Mouse (Mus musculus): Measurements from ENCODE around the gene Polr2l. TPM values are rescaled to one million over a fixed set of nuclear protein-coding genes. Genes with fewer than 3 reads are reported as not detected.

The Polr2l gene
- polyA plus RNA-seq, 1 experiment, result 62.3 TPM

GRCm38 (mm10) chr7:141464603-141465201 is 10.2 kb downstream of the Polr2l start:
- Histone ChIP-seq H3K27me3 (ENCODE audit: control insufficient read depth, insufficient read depth, low read length) (no peaks in the 10 kb centered on the region), H3K27ac (ENCODE audit: insufficient read depth, low read length) (no peak overlapping the region), H3K4me1 (ENCODE audit: control insufficient read depth, insufficient read depth, low read length) (peaks cover 41% of the 10 kb centered on the region), H3K4me3 (replicated peaks; ENCODE audit: insufficient read depth, low read depth, low read length) (no peak overlapping the region)
- no peak for TF ChIP-seq POLR2A (IDR thresholded peaks at IDR 0.05; ENCODE audit: borderline replicate concordance, insufficient read depth, low read length)
- TF ChIP-seq CTCF (IDR thresholded peaks at IDR 0.05; ENCODE audit: borderline replicate concordance, insufficient read depth, low read depth, low read length), result no peak
- 33% methylated on average over 38 of the region's 38 CpGs for WGBS
- no peak for DNase-seq

GRCm38 (mm10) chr7:141463824-141464602 is 10.9 kb downstream of the Polr2l start:
- no peak overlapping the region for H3K27ac ChIP-seq (ENCODE audit: insufficient read depth, low read length)
- TF ChIP-seq CTCF (IDR thresholded peaks at IDR 0.05; ENCODE audit: borderline replicate concordance, insufficient read depth, low read depth, low read length) (no peak), POLR2A (IDR thresholded peaks at IDR 0.05; ENCODE audit: borderline replicate concordance, insufficient read depth, low read length) (no peak)
- peaks cover 44% of the 10 kb centered on the region for H3K4me1 ChIP-seq (ENCODE audit: control insufficient read depth, insufficient read depth, low read length)
- no peaks in the 10 kb centered on the region for H3K27me3 ChIP-seq (ENCODE audit: control insufficient read depth, insufficient read depth, low read length)
- no peak overlapping the region for H3K4me3 ChIP-seq (replicated peaks; ENCODE audit: insufficient read depth, low read depth, low read length)
- DNase-seq, result no peak
- 71% methylated on average over 12 of the region's 12 CpGs for WGBS

- Histone ChIP-seq H3K27ac (ENCODE audit: insufficient read depth, low read length) (no peak overlapping the region), H3K27me3 (ENCODE audit: control insufficient read depth, insufficient read depth, low read length) (no peaks in the 10 kb centered on the region), H3K4me3 (replicated peaks; ENCODE audit: insufficient read depth, low read depth, low read length) (peak overlapping the region; percentile 32), H3K4me1 (ENCODE audit: control insufficient read depth, insufficient read depth, low read length) (peaks cover 50% of the 10 kb centered on the region)
- DNase-seq, result no peak
- TF ChIP-seq POLR2A (IDR thresholded peaks at IDR 0.05; ENCODE audit: borderline replicate concordance, insufficient read depth, low read length) (no peak), CTCF (IDR thresholded peaks at IDR 0.05; ENCODE audit: borderline replicate concordance, insufficient read depth, low read depth, low read length) (no peak)
- 37% methylated on average over 5 of the region's 5 CpGs for WGBS
These were observed 12.6 kb downstream of the Polr2l start for GRCm38 (mm10) chr7:141462333-141462821.

- Histone ChIP-seq H3K27me3 (ENCODE audit: control insufficient read depth, insufficient read depth, low read length) (no peaks in the 10 kb centered on the region), H3K27ac (ENCODE audit: insufficient read depth, low read length) (no peak overlapping the region), H3K4me1 (ENCODE audit: control insufficient read depth, insufficient read depth, low read length) (peaks cover 53% of the 10 kb centered on the region), H3K4me3 (replicated peaks; ENCODE audit: insufficient read depth, low read depth, low read length) (peak overlapping the region; percentile 32)
- 4% methylated on average over 53 of the region's 59 CpGs for WGBS
- TF ChIP-seq POLR2A (IDR thresholded peaks at IDR 0.05; ENCODE audit: borderline replicate concordance, insufficient read depth, low read length), result no peak
- no peak for TF ChIP-seq CTCF (IDR thresholded peaks at IDR 0.05; ENCODE audit: borderline replicate concordance, insufficient read depth, low read depth, low read length)
- no peak for DNase-seq
These were observed 13.2 kb downstream of the Polr2l start for GRCm38 (mm10) chr7:141461521-141462332.

GRCm38 (mm10) chr7:141460391-141461113 is 14.4 kb downstream of the Polr2l start, which contains the start of gene Cracr2b:
TSS of gene Cracr2b (plus strand) at chr7:141461094.
- WGBS, result 68% methylated on average over 15 of the region's 15 CpGs
- DNase-seq, result peak in 1 of 2 experiments; percentile 47
- Histone ChIP-seq H3K4me1 (ENCODE audit: control insufficient read depth, insufficient read depth, low read length) (peaks cover 58% of the 10 kb centered on the region), H3K27me3 (ENCODE audit: control insufficient read depth, insufficient read depth, low read length) (no peaks in the 10 kb centered on the region), H3K27ac (ENCODE audit: insufficient read depth, low read length) (peak within 1 kb of the TSS; percentile 49; the same call in 1 of the 2 replicates), H3K4me3 (replicated peaks; ENCODE audit: insufficient read depth, low read depth, low read length) (peak within 1 kb of the TSS; percentile 32)
- TF ChIP-seq POLR2A (IDR thresholded peaks at IDR 0.05; ENCODE audit: borderline replicate concordance, insufficient read depth, low read length) (no peak), CTCF (IDR thresholded peaks at IDR 0.05; ENCODE audit: borderline replicate concordance, insufficient read depth, low read depth, low read length) (no peak)

- Histone ChIP-seq H3K27me3 (ENCODE audit: control insufficient read depth, insufficient read depth, low read length) (no peaks in the 10 kb centered on the region), H3K4me3 (replicated peaks; ENCODE audit: insufficient read depth, low read depth, low read length) (no peak overlapping the region), H3K4me1 (ENCODE audit: control insufficient read depth, insufficient read depth, low read length) (peaks cover 58% of the 10 kb centered on the region), H3K27ac (ENCODE audit: insufficient read depth, low read length) (peak overlapping the region; percentile 49; the same call in 1 of the 2 replicates)
- no peak for TF ChIP-seq CTCF (IDR thresholded peaks at IDR 0.05; ENCODE audit: borderline replicate concordance, insufficient read depth, low read depth, low read length)
- no peak for TF ChIP-seq POLR2A (IDR thresholded peaks at IDR 0.05; ENCODE audit: borderline replicate concordance, insufficient read depth, low read length)
- WGBS, result 43% methylated on average over 5 of the region's 5 CpGs
- DNase-seq, result no peak
These were observed 14.9 kb downstream of the Polr2l start for GRCm38 (mm10) chr7:141460001-141460390.

GRCm38 (mm10) chr7:141459301-141459711 is 15.6 kb downstream of the Polr2l start:
- WGBS, result 18% methylated on average over 17 of the region's 17 CpGs
- peak; percentile 82 to 84 for DNase-seq
- Histone ChIP-seq H3K27ac (ENCODE audit: insufficient read depth, low read length) (peak overlapping the region; percentile 49), H3K4me1 (ENCODE audit: control insufficient read depth, insufficient read depth, low read length) (peaks cover 62% of the 10 kb centered on the region), H3K27me3 (ENCODE audit: control insufficient read depth, insufficient read depth, low read length) (no peaks in the 10 kb centered on the region), H3K4me3 (replicated peaks; ENCODE audit: insufficient read depth, low read depth, low read length) (no peak overlapping the region)
- TF ChIP-seq CTCF (IDR thresholded peaks at IDR 0.05; ENCODE audit: borderline replicate concordance, insufficient read depth, low read depth, low read length) (0 out of 2 replicates have a peak, but pooled peaks have one; percentile 12), POLR2A (IDR thresholded peaks at IDR 0.05; ENCODE audit: borderline replicate concordance, insufficient read depth, low read length) (no peak)

Measured in cerebellum, adult 2 months (tissue).